Mouse (Mus musculus): ENCODE measurements around the gene Ccdc78. TPM values are rescaled to one million over a fixed set of nuclear protein-coding genes. Genes with fewer than 3 reads are reported as not detected.
A peak's percentile ranks its signal among the peaks of the same experiment; 100 is the strongest.
"Not testable (repeated sequence)": the region's sequence is repeated elsewhere in the genome, so short reads cannot be mapped to it uniquely, and the experiment has no call there.

Ccdc78 gene
- 0.11 and 0.34 TPM in 2 replicates for polyA plus RNA-seq (2014; fragmentation: Nextera tagmentation; extraction: Ambion mirVana)

- H3K27me3 ChIP-seq (ENCODE audit: control insufficient read depth, insufficient read depth, low read length) = no peaks in the 10 kb centered on the region
Measured at GRCm38 (mm10) chr17:25786280-25786679, at the start of gene Ccdc78. Gene Ccdc78, plus strand, starts transcription at chr17:25786580.

DNA sequence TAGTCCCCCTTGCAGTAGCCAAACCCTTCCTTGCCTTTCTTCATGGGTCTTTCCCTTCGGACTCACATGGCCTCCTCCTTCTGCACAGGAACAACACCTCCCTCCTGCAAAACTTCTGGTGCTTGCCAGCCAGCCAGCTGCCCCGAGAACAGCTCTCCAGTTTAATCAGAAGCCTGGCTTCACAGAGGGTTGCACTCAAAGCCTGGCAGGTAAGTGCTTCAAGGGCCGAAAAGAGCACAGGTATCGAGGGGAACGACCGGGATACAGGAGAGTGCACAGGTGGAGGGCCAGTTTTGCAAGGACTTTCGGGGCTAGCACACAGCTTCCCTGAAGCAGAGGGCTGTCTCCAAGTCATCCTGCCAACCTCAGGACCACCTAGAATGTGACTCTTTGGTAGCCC is 47.5 kb upstream of the Ccdc78 start:
- Histone ChIP-seq H3K27ac (ENCODE audit: low read depth, low read length) (no peak overlapping the region), H3K36me3 (ENCODE audit: control insufficient read depth, insufficient read depth, low read length) (no peaks in the 10 kb centered on the region), H3K9me3 (ENCODE audit: control insufficient read depth, low read length) (no peaks in the 10 kb centered on the region), H3K4me3 (ENCODE audit: low read depth, low read length) (no peak overlapping the region), H3K4me1 (ENCODE audit: control insufficient read depth, insufficient read depth, low read length) (no peaks in the 10 kb centered on the region), H3K9ac (ENCODE audit: low read length) (no peak overlapping the region), H3K4me2 (no peak overlapping the region), H3K27me3 (ENCODE audit: control insufficient read depth, insufficient read depth, low read length) (no peaks in the 10 kb centered on the region)
- DNase-seq (ENCODE audit: low spot score, missing footprints) (no peak), ATAC-seq (ENCODE audit: low FRiP score) (no peak)
- WGBS = 67% methylated on average over 7 of the region's 7 CpGs

More at GRCm38 (mm10) chr17:25786280-25786679, at the start of gene Ccdc78:
- peak within 1 kb of the TSS; percentile 73 for H3K27ac ChIP-seq (ENCODE audit: low read depth, low read length)
- H3K9me3 ChIP-seq (ENCODE audit: control insufficient read depth, low read length) = no peaks in the 10 kb centered on the region
- H3K4me1 ChIP-seq (ENCODE audit: control insufficient read depth, insufficient read depth, low read length) = peaks cover 25% of the 10 kb centered on the region
- DNase-seq (ENCODE audit: low spot score, missing footprints) (no peak), ATAC-seq (ENCODE audit: low FRiP score) (no peak)
- WGBS = 89% methylated on average over 3 of the region's 3 CpGs
- H3K4me3 ChIP-seq (ENCODE audit: low read depth, low read length) = peak within 1 kb of the TSS; percentile 66
- H3K4me2 ChIP-seq = peak within 1 kb of the TSS; percentile 57
- peak within 1 kb of the TSS; percentile 89 for H3K9ac ChIP-seq (ENCODE audit: low read length)
- peaks cover 22% of the 10 kb centered on the region for H3K36me3 ChIP-seq (ENCODE audit: control insufficient read depth, insufficient read depth, low read length)

GRCm38 (mm10) chr17:25741471-25741870 is 44.9 kb upstream of the Ccdc78 start:
- H3K9me3 ChIP-seq (ENCODE audit: control insufficient read depth, low read length); H3K27me3 ChIP-seq (ENCODE audit: control insufficient read depth, insufficient read depth, low read length); H3K4me2 ChIP-seq; H3K4me1 ChIP-seq (ENCODE audit: control insufficient read depth, insufficient read depth, low read length); H3K27ac ChIP-seq (ENCODE audit: low read depth, low read length); H3K4me3 ChIP-seq (ENCODE audit: low read depth, low read length); H3K9ac ChIP-seq (ENCODE audit: low read length); H3K36me3 ChIP-seq (ENCODE audit: control insufficient read depth, insufficient read depth, low read length); DNase-seq (ENCODE audit: low spot score, missing footprints); ATAC-seq (ENCODE audit: low FRiP score): not testable (repeated sequence)
- WGBS = 66% methylated on average over 12 of the region's 12 CpGs

GRCm38 (mm10) chr17:25743831-25744230 is 42.5 kb upstream of the Ccdc78 start:
- H3K27me3 ChIP-seq (ENCODE audit: control insufficient read depth, insufficient read depth, low read length) = no peaks in the 10 kb centered on the region
- no peak overlapping the region for H3K9ac ChIP-seq (ENCODE audit: low read length)
- no peaks in the 10 kb centered on the region for H3K9me3 ChIP-seq (ENCODE audit: control insufficient read depth, low read length)
- DNase-seq (ENCODE audit: low spot score, missing footprints) = no peak
- H3K4me2 ChIP-seq = no peak overlapping the region
- H3K4me1 ChIP-seq (ENCODE audit: control insufficient read depth, insufficient read depth, low read length) = no peaks in the 10 kb centered on the region
- no peak overlapping the region for H3K4me3 ChIP-seq (ENCODE audit: low read depth, low read length)
- no peak overlapping the region for H3K27ac ChIP-seq (ENCODE audit: low read depth, low read length)
- WGBS = 96% methylated on average over 9 of the region's 9 CpGs
- no peaks in the 10 kb centered on the region for H3K36me3 ChIP-seq (ENCODE audit: control insufficient read depth, insufficient read depth, low read length)
- ATAC-seq (ENCODE audit: low FRiP score) = no peak

DNA sequence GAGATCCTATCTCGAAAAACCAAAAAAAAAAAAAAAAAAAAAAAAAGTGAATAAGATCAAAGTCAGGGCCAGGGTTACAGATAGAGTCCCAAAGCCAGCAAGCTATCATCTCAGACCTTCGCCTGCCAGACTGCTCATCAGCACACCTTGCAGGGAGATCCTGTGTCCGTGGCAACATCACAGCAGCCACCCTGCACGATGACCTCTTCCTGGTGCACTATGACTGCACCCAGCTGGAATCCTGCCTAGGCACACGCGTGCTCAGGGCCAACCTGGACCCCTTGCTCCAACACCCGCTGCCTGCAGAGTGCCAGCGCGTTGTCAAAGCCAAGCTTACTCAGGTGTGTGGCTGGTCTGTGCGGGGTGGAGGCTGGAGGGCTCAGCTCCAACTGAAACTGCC is 42.1 kb upstream of the Ccdc78 start:
- H3K9me3 ChIP-seq (ENCODE audit: control insufficient read depth, low read length) = no peaks in the 10 kb centered on the region
- H3K4me2 ChIP-seq = no peak overlapping the region
- ATAC-seq (ENCODE audit: low FRiP score) (no peak), DNase-seq (ENCODE audit: low spot score, missing footprints) (no peak)
- WGBS = 82% methylated on average over 10 of the region's 10 CpGs
- no peak overlapping the region for H3K4me3 ChIP-seq (ENCODE audit: low read depth, low read length)
- H3K27ac ChIP-seq (ENCODE audit: low read depth, low read length) = no peak overlapping the region
- no peaks in the 10 kb centered on the region for H3K36me3 ChIP-seq (ENCODE audit: control insufficient read depth, insufficient read depth, low read length)
- H3K27me3 ChIP-seq (ENCODE audit: control insufficient read depth, insufficient read depth, low read length) = no peaks in the 10 kb centered on the region
- no peak overlapping the region for H3K9ac ChIP-seq (ENCODE audit: low read length)
- H3K4me1 ChIP-seq (ENCODE audit: control insufficient read depth, insufficient read depth, low read length) = no peaks in the 10 kb centered on the region

GRCm38 (mm10) chr17:25748238-25748637 is 38.1 kb upstream of the Ccdc78 start:
- ATAC-seq (ENCODE audit: low FRiP score) = no peak
- 88% methylated on average over 4 of the region's 4 CpGs for WGBS

DNA sequence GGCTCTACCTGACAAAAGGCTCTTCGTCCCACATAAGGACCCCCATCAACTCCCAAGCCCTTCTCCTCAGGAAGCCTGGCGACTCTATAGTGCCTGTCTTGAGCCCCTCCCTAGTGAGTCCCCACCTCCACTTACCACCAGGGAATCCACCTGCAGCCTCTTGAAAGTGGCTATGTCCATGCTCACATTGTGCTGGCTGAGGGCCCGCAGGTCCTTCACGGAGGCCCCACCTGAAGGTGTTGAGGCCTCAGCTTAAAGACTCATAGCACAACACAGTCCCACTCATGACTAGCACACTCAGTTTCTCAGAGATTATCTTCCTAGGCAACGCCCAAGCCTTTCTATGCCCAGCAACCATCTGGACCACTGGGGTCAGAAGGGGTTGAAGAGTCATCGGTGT is 37.1 kb upstream of the Ccdc78 start:
- H3K4me3 ChIP-seq (ENCODE audit: low read depth, low read length) = no peak overlapping the region
- H3K27ac ChIP-seq (ENCODE audit: low read depth, low read length) = no peak overlapping the region
- 76% methylated on average over 6 of the region's 6 CpGs for WGBS
- no peaks in the 10 kb centered on the region for H3K36me3 ChIP-seq (ENCODE audit: control insufficient read depth, insufficient read depth, low read length)
- no peak overlapping the region for H3K4me2 ChIP-seq
- ATAC-seq (ENCODE audit: low FRiP score) = no peak
- H3K9ac ChIP-seq (ENCODE audit: low read length) = no peak overlapping the region
- H3K9me3 ChIP-seq (ENCODE audit: control insufficient read depth, low read length) = no peaks in the 10 kb centered on the region
- DNase-seq (ENCODE audit: low spot score, missing footprints) = peak; percentile 4
- H3K27me3 ChIP-seq (ENCODE audit: control insufficient read depth, insufficient read depth, low read length) = no peaks in the 10 kb centered on the region
- no peaks in the 10 kb centered on the region for H3K4me1 ChIP-seq (ENCODE audit: control insufficient read depth, insufficient read depth, low read length)

More at GRCm38 (mm10) chr17:25748238-25748637, 38.1 kb upstream of the Ccdc78 start:
- no peak overlapping the region for H3K4me2 ChIP-seq
- no peak overlapping the region for H3K9ac ChIP-seq (ENCODE audit: low read length)
- no peak overlapping the region for H3K4me3 ChIP-seq (ENCODE audit: low read depth, low read length)
- H3K4me1 ChIP-seq (ENCODE audit: control insufficient read depth, insufficient read depth, low read length) = no peaks in the 10 kb centered on the region
- DNase-seq (ENCODE audit: low spot score, missing footprints) = no peak
- H3K27ac ChIP-seq (ENCODE audit: low read depth, low read length) = no peak overlapping the region
- no peaks in the 10 kb centered on the region for H3K36me3 ChIP-seq (ENCODE audit: control insufficient read depth, insufficient read depth, low read length)
- no peaks in the 10 kb centered on the region for H3K27me3 ChIP-seq (ENCODE audit: control insufficient read depth, insufficient read depth, low read length)
- H3K9me3 ChIP-seq (ENCODE audit: control insufficient read depth, low read length) = no peaks in the 10 kb centered on the region

DNA sequence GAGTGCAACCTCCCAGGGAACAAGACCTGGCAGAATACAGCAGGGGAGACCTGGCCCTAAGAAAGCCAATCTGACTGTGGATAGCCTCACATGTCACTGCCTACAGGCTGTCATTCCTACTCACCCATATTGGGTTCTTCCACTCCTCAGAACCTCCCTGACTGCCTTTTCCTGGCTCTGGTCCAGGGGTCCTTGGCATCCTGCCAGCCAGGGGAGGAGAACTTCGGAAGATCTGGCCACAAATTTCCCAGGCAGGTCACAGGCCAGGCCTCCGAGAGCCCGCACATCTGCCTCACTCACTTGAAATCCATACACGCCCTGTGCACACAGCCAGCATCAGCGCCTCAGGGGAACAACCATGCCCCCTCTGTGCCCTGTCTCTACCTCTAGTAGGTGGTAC is 34.9 kb upstream of the Ccdc78 start:
- DNase-seq (ENCODE audit: low spot score, missing footprints) (peak; percentile 17), ATAC-seq (ENCODE audit: low FRiP score) (no peak)
- H3K4me1 ChIP-seq (ENCODE audit: control insufficient read depth, insufficient read depth, low read length) = no peaks in the 10 kb centered on the region
- H3K36me3 ChIP-seq (ENCODE audit: control insufficient read depth, insufficient read depth, low read length) = no peaks in the 10 kb centered on the region
- H3K9me3 ChIP-seq (ENCODE audit: control insufficient read depth, low read length) = no peaks in the 10 kb centered on the region
- WGBS = 72% methylated on average over 5 of the region's 5 CpGs
- H3K4me3 ChIP-seq (ENCODE audit: low read depth, low read length) = no peak overlapping the region
- H3K27ac ChIP-seq (ENCODE audit: low read depth, low read length) = no peak overlapping the region
- H3K4me2 ChIP-seq = no peak overlapping the region
- H3K9ac ChIP-seq (ENCODE audit: low read length) = no peak overlapping the region
- H3K27me3 ChIP-seq (ENCODE audit: control insufficient read depth, insufficient read depth, low read length) = no peaks in the 10 kb centered on the region

DNA sequence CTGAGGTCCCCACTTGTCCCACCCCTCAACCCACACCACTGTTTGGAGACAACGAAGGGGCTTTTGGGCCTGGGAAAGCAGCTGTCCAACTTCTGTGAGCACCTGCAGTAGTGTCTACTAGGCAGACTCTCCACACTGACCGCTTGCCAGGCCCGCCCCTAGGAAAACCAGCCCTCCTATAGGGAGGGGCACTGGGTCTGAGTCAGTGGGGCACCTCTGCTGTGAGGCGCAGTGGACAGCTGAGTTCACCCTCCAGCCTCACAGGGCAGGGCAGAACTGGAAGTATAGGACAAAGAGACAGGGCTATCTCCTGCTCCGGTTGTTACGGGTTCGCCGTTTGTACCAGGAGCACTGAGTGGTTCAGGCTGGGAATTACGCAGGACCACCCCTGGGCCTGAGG is 32.1 kb upstream of the Ccdc78 start, which contains the start of gene Msln:
Gene Msln (minus strand): TSS at position 138 of the 400 bp plus-strand sequence.
- H3K27me3 ChIP-seq (ENCODE audit: control insufficient read depth, insufficient read depth, low read length) = no peaks in the 10 kb centered on the region
- no peaks in the 10 kb centered on the region for H3K36me3 ChIP-seq (ENCODE audit: control insufficient read depth, insufficient read depth, low read length)
- H3K4me3 ChIP-seq (ENCODE audit: low read depth, low read length) = no peak within 1 kb of the TSS
- 87% methylated on average over 9 of the region's 9 CpGs for WGBS
- H3K4me2 ChIP-seq = no peak within 1 kb of the TSS
- H3K4me1 ChIP-seq (ENCODE audit: control insufficient read depth, insufficient read depth, low read length) = no peaks in the 10 kb centered on the region
- H3K9ac ChIP-seq (ENCODE audit: low read length) = no peak within 1 kb of the TSS; the same call in 1 of the 2 replicates
- H3K9me3 ChIP-seq (ENCODE audit: control insufficient read depth, low read length) = no peaks in the 10 kb centered on the region
- DNase-seq (ENCODE audit: low spot score, missing footprints) = no peak
- no peak within 1 kb of the TSS for H3K27ac ChIP-seq (ENCODE audit: low read depth, low read length)
- ATAC-seq (ENCODE audit: low FRiP score) = no peak
